Mouse (Mus musculus): ENCODE results near the gene Dedd. TPM values are rescaled to one million over a fixed set of nuclear protein-coding genes. Genes with fewer than 3 reads are reported as not detected.
A peak's percentile ranks its signal among the peaks of the same experiment; 100 is the strongest.
"Not testable (repeated sequence)": the region's sequence is repeated elsewhere in the genome, so short reads cannot be mapped to it uniquely, and the experiment has no call there.

Gene Dedd
- polyA plus RNA-seq, 1 experiment = 25.7 TPM

DNA sequence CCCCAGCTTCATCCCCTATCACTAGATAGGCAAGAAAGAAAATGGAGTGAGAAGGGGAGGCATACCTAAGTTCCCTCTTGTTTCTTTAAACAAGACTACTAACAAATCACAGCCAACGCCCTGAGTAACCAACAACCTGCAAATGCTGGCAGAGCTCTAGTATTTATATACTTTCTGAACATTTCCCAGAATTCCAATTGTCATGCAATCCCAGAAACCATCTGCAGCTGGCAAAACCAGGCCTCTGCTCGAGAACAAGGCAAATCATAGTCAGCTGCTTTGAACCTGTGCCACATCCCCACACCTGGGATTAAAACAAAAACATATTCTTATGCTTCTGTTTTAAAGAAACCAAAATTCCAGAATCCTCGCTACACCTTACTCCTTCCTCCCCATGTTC, 35.6 kb upstream of the Dedd start:
- TF ChIP-seq POLR2A (IDR thresholded peaks at IDR 0.05; ENCODE audit: low read depth, low read length) (no peak), CTCF (IDR thresholded peaks at IDR 0.05; ENCODE audit: extremely low read depth, insufficient read depth, insufficient read length, insufficient replicate concordance) (no peak)
- Histone ChIP-seq H3K27me3 (ENCODE audit: control insufficient read depth, insufficient read depth, low read length) (no peaks in the 10 kb centered on the region), H3K4me1 (ENCODE audit: control insufficient read depth, insufficient read depth, insufficient read length) (peaks cover 3% of the 10 kb centered on the region; the same call in 1 of the 2 replicates), H3K27ac (ENCODE audit: insufficient read depth, low read length) (no peak overlapping the region), H3K36me3 (ENCODE audit: control insufficient read depth, insufficient read depth, low read length) (peaks cover 3% of the 10 kb centered on the region), H3K4me3 (ENCODE audit: extremely low read depth, insufficient read depth, insufficient read length) (no peak overlapping the region)
- no peak for DNase-seq (ENCODE audit: low read depth in 1 of 2, low spot score in 2 of 2)
- WGBS = 89% methylated on average over 3 of the region's 3 CpGs

DNA sequence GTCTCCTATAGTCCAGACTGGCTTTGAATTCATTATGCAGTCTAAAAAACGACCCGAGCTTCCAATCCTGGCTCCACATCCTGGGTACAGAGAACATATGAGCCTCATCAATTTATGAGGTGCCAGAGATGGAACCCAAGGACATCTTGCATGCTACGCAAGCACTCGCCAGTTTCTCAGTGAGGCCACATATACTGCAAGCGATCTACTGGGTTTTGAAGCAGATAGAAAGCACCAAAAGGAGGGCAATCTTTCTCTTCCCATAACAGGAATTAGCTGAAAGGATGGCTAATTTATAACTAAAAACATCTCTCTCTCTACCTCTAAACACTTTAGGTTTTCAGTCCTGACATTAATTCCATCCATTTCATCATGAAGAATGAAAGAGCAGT, 35.0 kb upstream of the Dedd start:
- DNase-seq (ENCODE audit: low read depth in 1 of 2, low spot score in 2 of 2) = no peak
- no peaks in the 10 kb centered on the region for H3K27me3 ChIP-seq (ENCODE audit: control insufficient read depth, insufficient read depth, low read length)
- 45% methylated on average over 5 of the region's 5 CpGs for WGBS
- peak overlapping the region; percentile 97 for H3K4me3 ChIP-seq (ENCODE audit: extremely low read depth, insufficient read depth, insufficient read length)
- H3K27ac ChIP-seq (ENCODE audit: insufficient read depth, low read length) = peak overlapping the region; percentile 95; the same call in 1 of the 2 replicates
- TF ChIP-seq POLR2A (IDR thresholded peaks at IDR 0.05; ENCODE audit: low read depth, low read length) (no peak), CTCF (IDR thresholded peaks at IDR 0.05; ENCODE audit: extremely low read depth, insufficient read depth, insufficient read length, insufficient replicate concordance) (no peak)
- H3K36me3 ChIP-seq (ENCODE audit: control insufficient read depth, insufficient read depth, low read length) = peaks cover 3% of the 10 kb centered on the region
- peaks cover 3% of the 10 kb centered on the region; the same call in 1 of the 2 replicates for H3K4me1 ChIP-seq (ENCODE audit: control insufficient read depth, insufficient read depth, insufficient read length)

DNA sequence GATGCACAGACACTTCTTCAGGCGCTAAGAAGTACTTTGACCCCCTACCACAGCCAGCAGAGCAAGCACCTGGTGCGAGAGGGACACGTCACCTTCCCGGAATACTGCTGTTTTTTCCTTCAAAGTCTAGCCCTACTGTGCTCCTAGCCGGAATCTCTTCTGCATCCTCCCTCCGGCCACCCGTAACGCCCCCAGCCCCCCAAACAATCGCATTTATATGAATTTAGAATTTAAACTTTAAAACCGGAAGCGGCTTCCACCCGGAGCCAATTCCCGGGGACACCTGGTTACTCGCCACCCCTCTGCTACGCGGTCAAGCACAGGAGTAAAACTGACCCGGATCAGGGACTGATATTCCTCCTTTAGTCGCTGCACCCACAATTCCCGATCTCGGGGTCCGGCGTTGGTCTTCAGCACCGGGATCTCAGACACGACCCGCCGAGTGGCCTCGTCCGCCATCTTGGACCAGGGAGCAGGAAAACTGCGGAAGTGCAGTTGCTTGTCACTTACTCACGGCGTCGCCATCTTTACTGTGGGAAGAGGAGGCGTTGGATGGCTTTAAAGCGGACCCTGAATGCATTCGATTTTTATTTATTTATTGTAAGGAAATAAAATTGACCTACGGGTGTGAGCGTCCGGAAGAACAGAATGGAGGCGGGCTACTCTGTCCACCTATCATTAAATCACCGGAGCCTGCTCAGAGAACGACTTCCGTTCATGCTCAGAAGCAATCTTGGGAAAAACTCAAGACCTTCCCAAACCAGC, 34.5 kb upstream of the Dedd start, which contains the start of gene Ufc1:
TSS of gene Ufc1 (minus strand) at position 727 of the 765 bp plus-strand sequence.
- Histone ChIP-seq H3K4me3 (ENCODE audit: extremely low read depth, insufficient read depth, insufficient read length) (peak within 1 kb of the TSS; percentile 97), H3K27me3 (ENCODE audit: control insufficient read depth, insufficient read depth, low read length) (no peaks in the 10 kb centered on the region), H3K36me3 (ENCODE audit: control insufficient read depth, insufficient read depth, low read length) (no peaks in the 10 kb centered on the region), H3K4me1 (ENCODE audit: control insufficient read depth, insufficient read depth, insufficient read length) (peaks cover 3% of the 10 kb centered on the region; the same call in 1 of the 2 replicates), H3K27ac (ENCODE audit: insufficient read depth, low read length) (peak within 1 kb of the TSS; percentile 95)
- WGBS = under 1% methylated on average over 42 of the region's 42 CpGs
- DNase-seq (ENCODE audit: low read depth in 1 of 2, low spot score in 2 of 2) = peak; percentile 74 to 78
- TF ChIP-seq CTCF (IDR thresholded peaks at IDR 0.05; ENCODE audit: extremely low read depth, insufficient read depth, insufficient read length, insufficient replicate concordance) (no peak), POLR2A (IDR thresholded peaks at IDR 0.05; ENCODE audit: low read depth, low read length) (peak; percentile 53; the same call in 1 of the 2 replicates)

DNA sequence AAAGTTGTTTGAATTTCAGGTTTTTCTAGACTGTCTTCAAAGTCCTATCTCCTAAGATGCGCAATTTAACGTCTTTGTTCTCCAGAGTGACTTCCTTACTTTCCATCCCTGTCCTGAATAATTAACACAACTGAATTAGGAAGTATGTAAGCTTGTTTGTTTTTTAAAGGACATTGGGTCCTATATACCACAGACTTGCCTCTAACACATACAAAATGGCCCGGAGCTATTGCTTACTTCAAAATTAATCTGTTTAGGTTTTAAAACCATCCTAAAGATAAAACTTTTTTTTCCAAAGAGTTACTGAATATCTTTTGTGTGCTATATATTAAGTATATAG, 33.9 kb upstream of the Dedd start:
- H3K27me3 ChIP-seq (ENCODE audit: control insufficient read depth, insufficient read depth, low read length) = no peaks in the 10 kb centered on the region
- no peak for DNase-seq (ENCODE audit: low read depth in 1 of 2, low spot score in 2 of 2)
- 13% methylated on average over 3 of the region's 3 CpGs for WGBS
- TF ChIP-seq POLR2A (IDR thresholded peaks at IDR 0.05; ENCODE audit: low read depth, low read length) = no peak
- TF ChIP-seq CTCF (IDR thresholded peaks at IDR 0.05; ENCODE audit: extremely low read depth, insufficient read depth, insufficient read length, insufficient replicate concordance) = no peak
- H3K27ac ChIP-seq (ENCODE audit: insufficient read depth, low read length) = peak overlapping the region; percentile 95
- H3K36me3 ChIP-seq (ENCODE audit: control insufficient read depth, insufficient read depth, low read length) = no peaks in the 10 kb centered on the region
- peaks cover 3% of the 10 kb centered on the region; the same call in 1 of the 2 replicates for H3K4me1 ChIP-seq (ENCODE audit: control insufficient read depth, insufficient read depth, insufficient read length)
- peak overlapping the region; percentile 97 for H3K4me3 ChIP-seq (ENCODE audit: extremely low read depth, insufficient read depth, insufficient read length)

DNA sequence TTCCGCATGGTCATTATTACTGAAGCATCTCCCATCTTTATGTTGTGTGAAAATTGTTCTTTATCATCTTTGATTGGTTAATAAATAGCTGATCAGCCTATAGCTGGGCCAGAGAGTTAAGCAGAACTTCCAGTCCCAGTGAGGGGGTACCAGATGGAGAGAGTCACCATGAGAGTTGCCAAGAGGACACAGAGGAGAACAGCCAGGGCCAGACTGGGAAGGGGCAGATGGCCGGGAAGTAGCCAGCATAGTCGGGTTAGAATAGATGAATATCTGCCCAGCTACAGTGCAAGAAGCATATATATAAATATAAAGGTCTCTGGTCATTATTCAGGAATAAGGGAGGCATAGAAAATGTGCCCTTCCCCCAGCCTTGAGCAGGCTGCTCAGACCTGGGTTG, 30.7 kb upstream of the Dedd start:
- H3K4me1 ChIP-seq (ENCODE audit: control insufficient read depth, insufficient read depth, insufficient read length) = peaks cover 3% of the 10 kb centered on the region; the same call in 1 of the 2 replicates
- H3K27me3 ChIP-seq (ENCODE audit: control insufficient read depth, insufficient read depth, low read length) = no peaks in the 10 kb centered on the region
- WGBS = 75% methylated on average over 3 of the region's 3 CpGs
- H3K4me3 ChIP-seq (ENCODE audit: extremely low read depth, insufficient read depth, insufficient read length) = no peak overlapping the region
- no peak for TF ChIP-seq CTCF (IDR thresholded peaks at IDR 0.05; ENCODE audit: extremely low read depth, insufficient read depth, insufficient read length, insufficient replicate concordance)
- no peak for TF ChIP-seq POLR2A (IDR thresholded peaks at IDR 0.05; ENCODE audit: low read depth, low read length)
- no peak overlapping the region for H3K27ac ChIP-seq (ENCODE audit: insufficient read depth, low read length)
- no peak for DNase-seq (ENCODE audit: low read depth in 1 of 2, low spot score in 2 of 2)
- H3K36me3 ChIP-seq (ENCODE audit: control insufficient read depth, insufficient read depth, low read length) = no peaks in the 10 kb centered on the region

DNA sequence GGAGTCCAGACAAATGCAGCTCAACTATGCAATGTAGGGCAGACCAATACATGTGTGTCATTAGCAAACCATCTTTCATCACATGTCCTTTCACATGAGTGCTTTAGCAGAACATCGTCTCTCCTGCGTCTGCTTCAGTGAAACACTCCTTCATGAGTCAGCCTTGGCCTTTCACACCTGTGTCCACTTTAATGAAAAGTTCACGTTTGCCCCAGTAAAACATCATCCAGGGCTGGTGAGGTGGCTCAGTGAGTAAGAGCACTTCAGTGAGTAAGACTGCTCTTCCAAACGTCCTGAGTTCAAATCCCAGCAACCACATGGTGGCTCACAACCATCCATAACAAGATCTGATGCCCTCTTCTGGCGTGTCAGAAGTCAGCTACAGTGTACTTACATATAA, 22.8 kb upstream of the Dedd start:
- H3K27me3 ChIP-seq (ENCODE audit: control insufficient read depth, insufficient read depth, low read length); DNase-seq (ENCODE audit: low read depth in 1 of 2, low spot score in 2 of 2); H3K27ac ChIP-seq (ENCODE audit: insufficient read depth, low read length); H3K4me3 ChIP-seq (ENCODE audit: extremely low read depth, insufficient read depth, insufficient read length); H3K4me1 ChIP-seq (ENCODE audit: control insufficient read depth, insufficient read depth, insufficient read length); H3K36me3 ChIP-seq (ENCODE audit: control insufficient read depth, insufficient read depth, low read length): not testable (repeated sequence)
- 72% methylated on average over 5 of the region's 5 CpGs for WGBS

DNA sequence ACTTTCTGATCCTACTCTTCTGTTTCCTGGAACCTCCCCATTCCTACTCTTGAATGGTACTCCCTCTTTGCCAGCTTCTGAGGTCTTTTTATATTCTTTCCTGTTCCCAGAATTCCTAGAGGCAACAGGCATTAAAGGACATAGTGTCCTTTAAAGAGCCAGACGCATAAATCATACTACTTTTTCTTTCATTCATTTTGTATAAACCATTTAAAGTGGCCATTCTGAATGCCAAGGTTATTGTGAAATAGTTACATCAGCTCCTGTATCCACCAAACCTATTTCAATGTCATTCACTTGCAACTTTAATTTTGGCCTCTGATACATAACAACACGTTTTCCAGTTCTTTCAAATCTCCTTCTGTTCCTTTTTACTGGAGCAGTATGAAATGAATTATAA, 19.6 kb upstream of the Dedd start:
- Histone ChIP-seq H3K36me3 (ENCODE audit: control insufficient read depth, insufficient read depth, low read length) (no peaks in the 10 kb centered on the region), H3K27ac (ENCODE audit: insufficient read depth, low read length) (no peak overlapping the region), H3K4me1 (ENCODE audit: control insufficient read depth, insufficient read depth, insufficient read length) (no peaks in the 10 kb centered on the region), H3K4me3 (ENCODE audit: extremely low read depth, insufficient read depth, insufficient read length) (no peak overlapping the region), H3K27me3 (ENCODE audit: control insufficient read depth, insufficient read depth, low read length) (no peaks in the 10 kb centered on the region)
- DNase-seq (ENCODE audit: low read depth in 1 of 2, low spot score in 2 of 2) = no peak
- 72% methylated on average over 2 of the region's 2 CpGs for WGBS
- TF ChIP-seq POLR2A (IDR thresholded peaks at IDR 0.05; ENCODE audit: low read depth, low read length) (no peak), CTCF (IDR thresholded peaks at IDR 0.05; ENCODE audit: extremely low read depth, insufficient read depth, insufficient read length, insufficient replicate concordance) (no peak)
